Mouse (Mus musculus): ENCODE results near the gene Arpc5l. TPM values are rescaled to one million over a fixed set of nuclear protein-coding genes. Genes with fewer than 3 reads are reported as not detected.

Arpc5l gene
- polyA plus RNA-seq, 1 experiment from 2014 or later = 140 TPM

- Histone ChIP-seq H3K9me3 (replicated peaks; ENCODE audit: control insufficient read depth, low read length) (no peaks in the 10 kb centered on the region), H3K27ac (replicated peaks; ENCODE audit: low read depth, low read length) (no peak overlapping the region), H3K4me3 (ENCODE audit: low read depth, low read length) (no peak overlapping the region), H3K4me1 (ENCODE audit: control insufficient read depth, insufficient read depth, low read length) (no peaks in the 10 kb centered on the region), H3K4me2 (ENCODE audit: low read depth, low read length) (no peak overlapping the region), H3K27me3 (ENCODE audit: control insufficient read depth, insufficient read depth, low read length) (no peaks in the 10 kb centered on the region), H3K36me3 (replicated peaks; ENCODE audit: control insufficient read depth, insufficient read depth, low read depth, low read length) (peaks cover 2% of the 10 kb centered on the region; the same call in 1 of the 2 replicates), H3K9ac (replicated peaks; ENCODE audit: low read length) (no peak overlapping the region)
- ATAC-seq (replicated peaks; ENCODE audit: insufficient number of reproducible peaks, low FRiP score, low TSS enrichment, low read depth) = no peak
- DNase-seq (ENCODE audit: low spot score) = no peak
- WGBS = 97% methylated on average over 1 of the region's 1 CpGs
Measured at GRCm38 (mm10) chr2:39048515-39048914, 43.4 kb downstream of the Arpc5l start.

- H3K9me3 ChIP-seq (replicated peaks; ENCODE audit: control insufficient read depth, low read length) = no peaks in the 10 kb centered on the region
- H3K9ac ChIP-seq (replicated peaks; ENCODE audit: low read length) = peak overlapping the region; percentile 88
- H3K4me3 ChIP-seq (ENCODE audit: low read depth, low read length) = peak overlapping the region; percentile 89
- WGBS = 7% methylated on average over 25 of the region's 25 CpGs
- no peaks in the 10 kb centered on the region for H3K4me1 ChIP-seq (ENCODE audit: control insufficient read depth, insufficient read depth, low read length)
- no peaks in the 10 kb centered on the region for H3K27me3 ChIP-seq (ENCODE audit: control insufficient read depth, insufficient read depth, low read length)
- ATAC-seq (replicated peaks; ENCODE audit: insufficient number of reproducible peaks, low FRiP score, low TSS enrichment, low read depth) = peak; percentile 85
- H3K27ac ChIP-seq (replicated peaks; ENCODE audit: low read depth, low read length) = peak overlapping the region; percentile 81
- DNase-seq (ENCODE audit: low spot score) = peak; percentile 25
- H3K36me3 ChIP-seq (replicated peaks; ENCODE audit: control insufficient read depth, insufficient read depth, low read depth, low read length) = no peaks in the 10 kb centered on the region
- H3K4me2 ChIP-seq (ENCODE audit: low read depth, low read length) = peak overlapping the region; percentile 72
Measured at GRCm38 (mm10) chr2:39064687-39065399, 59.7 kb downstream of the Arpc5l start.

Other genes with a start within 250 kb of the Arpc5l start
- gene Nr6a1, start 77.7 kb upstream of the Arpc5l start, polyA plus RNA-seq (2014; fragmentation: Nextera tagmentation; extraction: Ambion mirVana) = 2.2 and 2.5 TPM in 2 replicates
- 2.3 and 2.5 TPM in 2 replicates for gene Olfml2a, start 73.4 kb upstream of the Arpc5l start, polyA plus RNA-seq (2014; fragmentation: Nextera tagmentation; extraction: Ambion mirVana)
- 0.85 and 1.7 TPM in 2 replicates for gene Wdr38, start 7.9 kb upstream of the Arpc5l start, polyA plus RNA-seq (2014; fragmentation: Nextera tagmentation; extraction: Ambion mirVana)
- gene Rpl35, start 276 bp downstream of the Arpc5l start, polyA plus RNA-seq (2014; fragmentation: Nextera tagmentation; extraction: Ambion mirVana) = 1,128 and 1,148 TPM in 2 replicates
- 28.6 and 33.4 TPM in 2 replicates for gene Golga1, start 60.2 kb downstream of the Arpc5l start, polyA plus RNA-seq (2014; fragmentation: Nextera tagmentation; extraction: Ambion mirVana)
- gene Scai, start 185.4 kb downstream of the Arpc5l start, polyA plus RNA-seq (2014; fragmentation: Nextera tagmentation; extraction: Ambion mirVana) = 8.1 and 9.3 TPM in 2 replicates
- gene Ppp6c, start 221.1 kb downstream of the Arpc5l start, polyA plus RNA-seq (2014; fragmentation: Nextera tagmentation; extraction: Ambion mirVana) = 85.9 and 90.5 TPM in 2 replicates